Mouse (Mus musculus): ENCODE data around the gene Sos1. TPM values are rescaled to one million over a fixed set of nuclear protein-coding genes. Genes with fewer than 3 reads are reported as not detected.

Sos1 gene
- polyA plus RNA-seq, 1 experiment: 2.9 TPM

DNA sequence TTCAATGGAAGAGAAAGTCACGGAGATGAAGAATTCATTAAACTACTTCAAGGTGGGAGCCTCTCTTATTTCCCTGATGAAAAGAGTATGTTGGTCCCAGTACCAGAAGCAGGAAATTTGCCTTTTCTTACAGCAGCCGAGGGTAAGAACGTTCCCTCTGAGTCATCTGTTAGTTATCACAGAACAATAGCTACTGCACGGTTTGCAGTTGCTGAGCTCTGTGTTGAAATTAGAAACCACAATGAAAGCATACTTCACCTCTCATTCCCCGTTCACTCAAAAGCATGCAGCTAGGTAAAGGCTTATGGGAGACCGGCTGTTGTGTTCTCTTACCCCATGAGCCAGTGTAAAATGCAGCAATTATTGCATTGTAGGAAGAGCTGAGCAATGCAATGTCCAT lies 133.0 kb downstream of the Sos1 start:
- DNase-seq: no peak
- TF ChIP-seq POLR2A (IDR thresholded peaks at IDR 0.05; ENCODE audit: borderline replicate concordance, extremely low read depth, low read depth, low read length): no peak
- TF ChIP-seq CTCF (IDR thresholded peaks at IDR 0.05; ENCODE audit: insufficient read depth, low read length): no peak
- WGBS: 41% methylated on average over 6 of the region's 6 CpGs
- Histone ChIP-seq H3K4me3 (replicated peaks; ENCODE audit: extremely low read depth, low read depth, low read length) (no peak overlapping the region), H3K4me1 (ENCODE audit: control insufficient read depth, insufficient read depth, low read length) (no peaks in the 10 kb centered on the region)

DNA sequence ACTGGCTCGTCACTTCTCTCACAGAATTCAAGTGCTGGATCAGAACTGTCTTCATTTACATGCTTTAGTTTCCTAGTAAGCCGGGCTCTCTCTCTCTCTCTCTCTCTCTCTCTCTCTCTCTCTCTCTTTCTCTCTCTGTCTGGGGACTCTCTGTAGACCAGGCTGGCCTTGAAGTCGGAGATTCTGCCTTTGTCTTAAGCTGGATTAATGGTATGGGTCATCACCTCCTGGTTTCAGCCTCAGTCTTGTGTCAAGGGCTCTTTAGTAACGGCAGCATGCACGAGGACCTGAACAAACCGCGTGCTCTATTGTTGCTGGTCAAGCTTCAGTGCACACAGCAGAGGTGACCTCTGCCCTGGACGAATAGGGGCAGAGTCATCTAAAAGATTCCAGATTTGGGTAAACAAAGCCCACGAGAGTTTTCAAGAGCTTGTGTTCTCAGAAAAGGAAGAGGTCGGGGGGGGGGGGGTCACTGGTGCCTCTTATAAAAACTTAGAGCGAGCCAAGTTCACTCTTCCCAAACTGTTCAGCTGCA lies 133.6 kb downstream of the Sos1 start:
- WGBS: 60% methylated on average over 11 of the region's 11 CpGs
- no peak for DNase-seq

DNA sequence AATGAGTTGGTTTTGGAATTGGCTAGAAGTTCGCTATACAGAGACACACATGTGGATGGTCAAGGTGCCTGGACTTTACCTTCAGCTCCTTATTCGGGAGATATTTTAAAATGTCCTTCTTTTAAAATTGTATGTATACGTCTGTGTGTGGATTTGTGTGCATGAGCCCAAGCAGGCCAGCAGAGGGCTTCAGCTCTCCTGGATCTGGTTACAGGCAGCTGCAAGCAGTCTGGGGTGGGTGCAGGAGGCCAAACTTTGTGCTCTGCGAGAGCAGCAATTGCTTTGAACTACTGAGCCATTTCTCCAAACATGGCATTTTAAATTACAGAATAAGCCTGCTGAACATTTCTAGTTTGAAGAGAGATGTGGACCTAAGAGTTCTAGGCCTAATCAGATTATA lies 135.0 kb downstream of the Sos1 start:
- H3K4me1 ChIP-seq (ENCODE audit: control insufficient read depth, insufficient read depth, low read length): no peaks in the 10 kb centered on the region
- no peak for DNase-seq
- no peak overlapping the region for H3K4me3 ChIP-seq (replicated peaks; ENCODE audit: extremely low read depth, low read depth, low read length)
- no peak for TF ChIP-seq POLR2A (IDR thresholded peaks at IDR 0.05; ENCODE audit: borderline replicate concordance, extremely low read depth, low read depth, low read length)
- peak; percentile 37; the same call in 1 of the 2 replicates for TF ChIP-seq CTCF (IDR thresholded peaks at IDR 0.05; ENCODE audit: insufficient read depth, low read length)
- 79% methylated on average over 4 of the region's 4 CpGs for WGBS

More for the DNA sequence above, 133.6 kb downstream of the Sos1 start:
- H3K4me1 ChIP-seq (ENCODE audit: control insufficient read depth, insufficient read depth, low read length): no peaks in the 10 kb centered on the region
- TF ChIP-seq CTCF (IDR thresholded peaks at IDR 0.05; ENCODE audit: insufficient read depth, low read length) (no peak), POLR2A (IDR thresholded peaks at IDR 0.05; ENCODE audit: borderline replicate concordance, extremely low read depth, low read depth, low read length) (no peak)
- H3K4me3 ChIP-seq (replicated peaks; ENCODE audit: extremely low read depth, low read depth, low read length): no peak overlapping the region

Other genes with a start within 250 kb of the Sos1 start
- gene Morn2, start 190.2 kb downstream of the Sos1 start, polyA plus RNA-seq (2012; rRNA removed): 4.2 and 7.5 TPM in 2 replicates
- 7.7 and 10.2 TPM in 2 replicates for gene Dhx57, start 190.0 kb downstream of the Sos1 start, polyA plus RNA-seq (2012; rRNA removed)
- gene Arhgef33, start 173.0 kb downstream of the Sos1 start, polyA plus RNA-seq (2012; rRNA removed): 0.21 and 0.40 TPM in 2 replicates
- gene Gm10190, start 106.9 kb downstream of the Sos1 start, polyA plus RNA-seq (2012; rRNA removed): 0.79 TPM in 1 of 2 replicates, not detected in the other
- gene Cdkl4, start 97.4 kb upstream of the Sos1 start, polyA plus RNA-seq (2012; rRNA removed): 1.7 and 2.4 TPM in 2 replicates
- 38.0 and 49.1 TPM in 2 replicates for gene Map4k3, start 248.0 kb upstream of the Sos1 start, polyA plus RNA-seq (2012; rRNA removed)